Mouse (Mus musculus) thymus, adult 2 months (tissue): ENCODE measurements around the gene Gzmm.
A peak's percentile ranks its signal among the peaks of the same experiment; 100 is the strongest.

ENCODE experiments used
- CTCF ChIP-seq: fragments of 200-500 bp; IDR thresholded peaks from 2 replicates; pipeline ENCODE4 v1.5.1; 2012; ENCODE audit warnings: mild to moderate bottlenecking, control low read depth, low read length, moderate library complexity, borderline replicate concordance; ENCODE audit not compliant: control insufficient read depth, poor library complexity, insufficient read depth; ENCODE audit errors: extremely low read depth
- POLR2A ChIP-seq: fragments of 200-500 bp; IDR thresholded peaks from 2 replicates; pipeline ENCODE4 v1.6.1; 2012; ENCODE audit warnings: mild to moderate bottlenecking, low read length, control low read depth, moderate library complexity; ENCODE audit not compliant: control insufficient read depth, poor library complexity, insufficient read depth; ENCODE audit errors: extremely low read depth

DNA sequence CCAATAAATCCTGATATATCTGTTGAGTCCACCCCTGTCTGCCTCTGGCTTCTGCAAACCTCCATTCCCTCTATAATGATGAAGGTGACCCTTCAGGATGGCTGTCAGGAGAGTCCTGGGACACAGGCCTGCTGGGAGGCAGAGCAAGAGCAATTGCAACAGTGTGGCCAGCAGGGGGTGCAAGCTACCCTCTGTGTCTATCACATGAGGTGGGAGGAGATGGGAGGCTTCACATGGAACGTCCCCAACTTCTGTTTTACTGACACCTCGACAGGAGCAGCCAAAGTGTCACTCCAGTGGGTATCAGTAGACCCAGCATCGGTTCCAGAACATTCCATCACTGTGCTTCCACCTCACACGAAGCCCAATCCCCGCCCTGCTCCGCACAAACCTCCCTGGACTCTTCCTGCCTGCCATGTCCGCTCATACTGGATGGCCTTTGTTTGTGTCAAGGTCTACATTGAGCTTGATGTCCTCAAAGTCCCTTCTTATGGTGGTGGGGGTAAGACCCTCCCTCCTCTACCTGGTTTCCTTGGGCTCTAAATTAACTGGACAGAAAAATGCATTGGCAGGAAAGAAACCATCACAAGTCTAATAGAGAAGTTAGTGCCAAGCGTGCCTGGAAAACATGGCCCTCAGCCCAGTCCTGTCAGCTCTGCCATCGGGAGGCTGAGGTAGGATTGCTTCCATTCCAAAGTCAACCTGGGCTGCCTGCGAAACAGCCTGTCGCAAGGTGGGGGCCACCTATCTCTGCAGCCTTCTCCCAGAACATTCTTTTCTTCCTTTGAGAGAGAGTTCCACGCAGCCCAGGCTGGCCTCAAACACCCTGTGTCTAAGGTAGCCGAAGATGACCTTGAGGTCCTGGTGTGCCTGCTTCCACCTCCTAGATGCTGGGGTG lies 6.7 kb downstream of the Gzmm start:
- TF ChIP-seq POLR2A = no peak
- peak; percentile 84; the same call in 1 of the 2 replicates for TF ChIP-seq CTCF
